Mouse (Mus musculus) small intestine, adult 2 months (tissue): ENCODE data around the gene Ssh1.

Source experiments
- CTCF ChIP-seq: fragments of 200-500 bp; IDR thresholded peaks from 2 replicates; pipeline ENCODE4 v1.5.1; 2012; ENCODE audit warnings: low read depth, mild to moderate bottlenecking, control low read depth, inconsistent platforms, low read length, moderate library complexity, mixed read lengths; ENCODE audit not compliant: insufficient replicate concordance, insufficient read length; ENCODE audit errors: extremely low read depth
- POLR2A ChIP-seq: fragments of 200-500 bp; IDR thresholded peaks from 2 replicates; pipeline ENCODE4 v1.6.1; 2012; ENCODE audit warnings: low read depth, mild to moderate bottlenecking, control low read depth, inconsistent platforms, low read length, moderate library complexity

GRCm38 (mm10) chr5:114041327-114041930, 47.7 kb upstream of the Ssh1 start:
- TF ChIP-seq CTCF: no peak
- TF ChIP-seq POLR2A: no peak
